Mouse (Mus musculus) ES-Bruce4 (cell line): Measurements from ENCODE around the gene Sept1.

ENCODE experiments used
- CTCF ChIP-seq: IDR thresholded peaks from one replicate; pipeline ENCODE4 v1.8.1; 2011; ENCODE audit warnings: low read depth, low read length
- EP300 ChIP-seq: IDR thresholded peaks from 2 replicates; pipeline ENCODE4 v1.6.1; 2011; ENCODE audit warnings: low read depth, low read length; ENCODE audit not compliant: insufficient read depth

DNA sequence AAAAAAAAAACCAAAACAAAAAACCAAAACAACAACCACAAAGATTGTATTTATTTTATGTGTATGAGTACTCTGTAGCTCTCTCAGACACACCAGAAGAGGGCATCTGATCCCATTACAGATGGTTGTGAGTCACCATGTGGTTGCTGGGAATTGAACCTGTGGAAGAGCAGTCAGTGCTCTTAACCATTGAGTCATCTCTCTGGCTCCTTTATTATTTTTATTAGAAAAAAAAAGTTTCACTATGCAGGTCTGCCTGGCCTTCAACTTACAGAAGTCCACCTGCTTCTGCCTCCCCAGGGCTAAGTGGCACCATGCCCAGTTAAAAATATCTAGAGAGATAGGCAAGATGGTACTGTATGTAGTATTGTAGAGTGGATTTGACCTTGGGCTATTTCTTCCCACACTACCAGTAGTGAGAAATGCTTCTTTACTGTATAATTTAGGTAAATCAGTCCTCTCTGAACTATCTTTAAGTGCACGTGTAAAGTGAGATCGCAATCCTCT, 10.5 kb upstream of the Sept1 start:
- TF ChIP-seq EP300 (no peak), CTCF (no peak)
